Mouse (Mus musculus) midbrain, embryonic 11.5 days (tissue): ENCODE data around the gene Ceacam20. TPM values are rescaled to one million over a fixed set of nuclear protein-coding genes. Genes with fewer than 3 reads are reported as not detected.
"Not testable (repeated sequence)": the region's sequence is repeated elsewhere in the genome, so short reads cannot be mapped to it uniquely, and the experiment has no call there.

ENCODE experiments used
- ATAC-seq: fragments of 200-750 bp; cut with Nextera tagmentation; 2 replicates; pipeline ENCODE4 v1.8.0; 2017; ENCODE audit warnings: moderate TSS enrichment, moderate library complexity; ENCODE audit not compliant: low FRiP score
- DNase-seq: peaks from one replicate; pipeline ENCODE4 v3.0.0; 2015; ENCODE audit warnings: low spot score; ENCODE audit errors: missing footprints
- H3K27ac ChIP-seq: fragments of 300-500 bp; sonication (generic); 2 replicates; pipeline ENCODE4 v1.5.1; 2014; ENCODE audit warnings: low read depth, low read length
- H3K27me3 ChIP-seq: fragments of 300-500 bp; sonication (generic); 2 replicates; pipeline ENCODE4 v1.6.1; 2014; ENCODE audit warnings: mild to moderate bottlenecking, low read length, moderate library complexity, mixed read lengths; ENCODE audit not compliant: control insufficient read depth, insufficient read depth
- H3K36me3 ChIP-seq: fragments of 300-500 bp; sonication (generic); 2 replicates; pipeline ENCODE4 v1.6.1; 2014; ENCODE audit warnings: mild to moderate bottlenecking, low read length, moderate library complexity, mixed read lengths; ENCODE audit not compliant: control insufficient read depth, insufficient read depth
- H3K4me1 ChIP-seq: fragments of 300-500 bp; sonication (generic); 2 replicates; pipeline ENCODE4 v1.6.1; 2014; ENCODE audit warnings: low read length; ENCODE audit not compliant: control insufficient read depth, insufficient read depth
- H3K4me2 ChIP-seq: fragments of 300-500 bp; sonication (generic); 2 replicates; pipeline ENCODE4 v1.6.1; 2014; ENCODE audit warnings: mild to moderate bottlenecking, moderate library complexity
- H3K4me3 ChIP-seq: fragments of 300-500 bp; sonication (generic); 2 replicates; pipeline ENCODE4 v1.5.1; 2014; ENCODE audit warnings: low read depth, low read length
- H3K9ac ChIP-seq: fragments of 300-500 bp; sonication (generic); 2 replicates; pipeline ENCODE4 v1.6.1; 2014; ENCODE audit warnings: low read length
- H3K9me3 ChIP-seq: fragments of 300-500 bp; sonication (generic); 2 replicates; pipeline ENCODE4 v1.6.1; 2016; ENCODE audit warnings: low read length; ENCODE audit not compliant: control insufficient read depth
- WGBS: fragments of 180-500 bp; shearing (Covaris S2); extraction: QIAGEN DNeasy Blood & Tissue Kit; methylation state at CpG from one replicate; pipeline ENCODE4 v1.1.7; 2014; 5-methylcytosine and 5-hydroxymethylcytosine counted together
- polyA plus RNA-seq: library from polyadenylated mRNA; unstranded; fragments of >200 nt; fragmentation: Nextera tagmentation; extraction: Ambion mirVana; gene quantifications from 2 replicates; pipeline ENCODE4 v1.2.1, GENCODE M21; 2014

Ceacam20 gene
- not detected in 2 replicates for polyA plus RNA-seq

GRCm38 (mm10) chr7:19964985-19965579, at the start of gene Ceacam20:
Ceacam20 (plus strand) TSS chr7:19965412.
- Histone ChIP-seq H3K9me3 (peaks cover 10% of the 10 kb centered on the region), H3K27me3 (no peaks in the 10 kb centered on the region), H3K9ac (no peak within 1 kb of the TSS), H3K4me2 (no peak within 1 kb of the TSS), H3K36me3 (no peaks in the 10 kb centered on the region), H3K4me1 (no peaks in the 10 kb centered on the region), H3K4me3 (no peak within 1 kb of the TSS), H3K27ac (no peak within 1 kb of the TSS)
- DNase-seq (no peak), ATAC-seq (no peak)
- WGBS: 80% methylated on average over 7 of the region's 7 CpGs

GRCm38 (mm10) chr7:19920166-19920505, 45.1 kb upstream of the Ceacam20 start:
- no peaks in the 10 kb centered on the region for H3K36me3 ChIP-seq
- DNase-seq: no peak
- H3K27ac ChIP-seq: no peak overlapping the region
- peak overlapping the region; percentile 73 for H3K9ac ChIP-seq
- H3K4me2 ChIP-seq: peak overlapping the region; percentile 79
- H3K27me3 ChIP-seq: no peaks in the 10 kb centered on the region
- peak; percentile 38; the same call in 1 of the 2 replicates for ATAC-seq
- peaks cover 2% of the 10 kb centered on the region; the same call in 1 of the 2 replicates for H3K4me1 ChIP-seq
- no peaks in the 10 kb centered on the region for H3K9me3 ChIP-seq
- 24% methylated on average over 4 of the region's 4 CpGs for WGBS
- peak overlapping the region; percentile 62 for H3K4me3 ChIP-seq

- Histone ChIP-seq H3K4me2 (peak within 1 kb of the TSS; percentile 79), H3K9me3 (no peaks in the 10 kb centered on the region), H3K27me3 (no peaks in the 10 kb centered on the region), H3K9ac (peak within 1 kb of the TSS; percentile 73), H3K4me3 (peak within 1 kb of the TSS; percentile 62), H3K36me3 (no peaks in the 10 kb centered on the region), H3K4me1 (peaks cover 2% of the 10 kb centered on the region; the same call in 1 of the 2 replicates), H3K27ac (no peak within 1 kb of the TSS)
- peak; percentile 97 for DNase-seq
- ATAC-seq: peak; percentile 84
- WGBS: 0% methylated on average over 60 of the region's 60 CpGs
These were observed 44.5 kb upstream of the Ceacam20 start, which contains the start of gene Pvr for GRCm38 (mm10) chr7:19920506-19921261. Pvr (minus strand) TSS chr7:19921160.

GRCm38 (mm10) chr7:19923354-19923753, 41.9 kb upstream of the Ceacam20 start:
- no peak for DNase-seq

GRCm38 (mm10) chr7:19923797-19924196, 41.4 kb upstream of the Ceacam20 start:
- no peak for ATAC-seq
- Histone ChIP-seq H3K4me3 (no peak overlapping the region), H3K4me2 (no peak overlapping the region), H3K9ac (no peak overlapping the region), H3K27me3 (no peaks in the 10 kb centered on the region), H3K4me1 (peaks cover 2% of the 10 kb centered on the region; the same call in 1 of the 2 replicates), H3K27ac (no peak overlapping the region), H3K36me3 (no peaks in the 10 kb centered on the region), H3K9me3 (no peaks in the 10 kb centered on the region)
- WGBS: 27% methylated on average over 9 of the region's 15 CpGs
- DNase-seq: no peak

More at GRCm38 (mm10) chr7:19923354-19923753, 41.9 kb upstream of the Ceacam20 start:
- H3K4me3 ChIP-seq: no peak overlapping the region
- H3K4me2 ChIP-seq: no peak overlapping the region
- no peak overlapping the region for H3K9ac ChIP-seq
- H3K36me3 ChIP-seq: no peaks in the 10 kb centered on the region
- peaks cover 2% of the 10 kb centered on the region; the same call in 1 of the 2 replicates for H3K4me1 ChIP-seq
- H3K9me3 ChIP-seq: no peaks in the 10 kb centered on the region
- H3K27me3 ChIP-seq: no peaks in the 10 kb centered on the region
- no peak overlapping the region for H3K27ac ChIP-seq
- ATAC-seq: no peak
- WGBS: 44% methylated on average over 2 of the region's 2 CpGs

- no peaks in the 10 kb centered on the region for H3K36me3 ChIP-seq
- DNase-seq: no peak
- no peaks in the 10 kb centered on the region for H3K9me3 ChIP-seq
- ATAC-seq: no peak
- H3K27me3 ChIP-seq: no peaks in the 10 kb centered on the region
- 88% methylated on average over 1 of the region's 1 CpGs for WGBS
- no peak overlapping the region for H3K9ac ChIP-seq
- H3K27ac ChIP-seq: no peak overlapping the region
- H3K4me3 ChIP-seq: no peak overlapping the region
- no peaks in the 10 kb centered on the region; the same call in 1 of the 2 replicates for H3K4me1 ChIP-seq
- no peak overlapping the region for H3K4me2 ChIP-seq
These were observed 39.8 kb upstream of the Ceacam20 start for GRCm38 (mm10) chr7:19925376-19925775.

GRCm38 (mm10) chr7:19926849-19927480, 38.2 kb upstream of the Ceacam20 start:
- H3K4me1 ChIP-seq: no peaks in the 10 kb centered on the region
- 82% methylated on average over 2 of the region's 2 CpGs for WGBS
- ATAC-seq (no peak), DNase-seq (peak; percentile 72)
- no peak overlapping the region for H3K4me2 ChIP-seq
- no peaks in the 10 kb centered on the region for H3K9me3 ChIP-seq
- H3K27ac ChIP-seq: no peak overlapping the region
- H3K4me3 ChIP-seq: no peak overlapping the region
- H3K9ac ChIP-seq: no peak overlapping the region
- H3K36me3 ChIP-seq: no peaks in the 10 kb centered on the region
- H3K27me3 ChIP-seq: no peaks in the 10 kb centered on the region

- no peak for DNase-seq
- WGBS: 62% methylated on average over 5 of the region's 5 CpGs
These were observed 36.7 kb upstream of the Ceacam20 start for GRCm38 (mm10) chr7:19928486-19928885.

GRCm38 (mm10) chr7:19930481-19930880, 34.7 kb upstream of the Ceacam20 start:
- H3K36me3 ChIP-seq, H3K4me2 ChIP-seq, ATAC-seq, H3K27ac ChIP-seq, H3K27me3 ChIP-seq, H3K9me3 ChIP-seq, H3K9ac ChIP-seq, H3K4me3 ChIP-seq, H3K4me1 ChIP-seq: not testable (repeated sequence)
- DNase-seq: peak; percentile 56
- WGBS: 76% methylated on average over 6 of the region's 6 CpGs

More at GRCm38 (mm10) chr7:19928486-19928885, 36.7 kb upstream of the Ceacam20 start:
- H3K4me2 ChIP-seq: no peak overlapping the region
- H3K36me3 ChIP-seq: no peaks in the 10 kb centered on the region
- ATAC-seq: no peak
- H3K27me3 ChIP-seq: no peaks in the 10 kb centered on the region
- no peak overlapping the region for H3K9ac ChIP-seq
- H3K27ac ChIP-seq: no peak overlapping the region
- H3K4me3 ChIP-seq: no peak overlapping the region
- H3K4me1 ChIP-seq: no peaks in the 10 kb centered on the region
- no peaks in the 10 kb centered on the region for H3K9me3 ChIP-seq
